Mouse (Mus musculus) thymus, adult 2 months (tissue): Measurements from ENCODE around the gene Adam3. TPM values are rescaled to one million over a fixed set of nuclear protein-coding genes. Genes with fewer than 3 reads are reported as not detected.

Experiments
- DNase-seq: peaks from one replicate; pipeline ENCODE4 v3.0.0; 2021
- H3K27ac ChIP-seq: fragments of 200-500 bp; 2 replicates; pipeline ENCODE4 v1.5.1; 2012; ENCODE audit warnings: low read length, control low read depth; ENCODE audit not compliant: control insufficient read depth, insufficient read depth
- H3K27me3 ChIP-seq: fragments of 200-500 bp; 2 replicates; pipeline ENCODE4 v1.6.1; 2012; ENCODE audit warnings: mild to moderate bottlenecking, low read length, moderate library complexity, mixed read lengths; ENCODE audit not compliant: control insufficient read depth, insufficient read depth
- H3K36me3 ChIP-seq: fragments of 200-500 bp; 2 replicates; pipeline ENCODE4 v1.6.1; 2012; ENCODE audit warnings: mild to moderate bottlenecking, low read length, moderate library complexity; ENCODE audit not compliant: control insufficient read depth, insufficient read depth
- H3K4me1 ChIP-seq: fragments of 200-500 bp; replicated peaks from 2 replicates; pipeline ENCODE4 v1.6.1; 2012; ENCODE audit warnings: low read length; ENCODE audit not compliant: control insufficient read depth, insufficient read depth
- H3K4me3 ChIP-seq: fragments of 200-500 bp; 2 replicates; pipeline ENCODE4 v1.5.1; 2012; ENCODE audit warnings: mild to moderate bottlenecking, low read length, control low read depth, moderate library complexity; ENCODE audit not compliant: control insufficient read depth, insufficient read depth
- CTCF ChIP-seq: fragments of 200-500 bp; IDR thresholded peaks from 2 replicates; pipeline ENCODE4 v1.5.1; 2012; ENCODE audit warnings: mild to moderate bottlenecking, control low read depth, low read length, moderate library complexity, borderline replicate concordance; ENCODE audit not compliant: control insufficient read depth, poor library complexity, insufficient read depth; ENCODE audit errors: extremely low read depth
- POLR2A ChIP-seq: fragments of 200-500 bp; IDR thresholded peaks from 2 replicates; pipeline ENCODE4 v1.6.1; 2012; ENCODE audit warnings: mild to moderate bottlenecking, low read length, control low read depth, moderate library complexity; ENCODE audit not compliant: control insufficient read depth, poor library complexity, insufficient read depth; ENCODE audit errors: extremely low read depth
- WGBS: fragments of 180-500 bp; shearing (Covaris S2); methylation state at CpG from one replicate; pipeline ENCODE4 v1.1.7; 2018; 5-methylcytosine and 5-hydroxymethylcytosine counted together
- polyA plus RNA-seq: library from polyadenylated mRNA; depleted of rRNA; stranded (reverse); fragments of >200 nt; gene quantifications from 2 replicates; pipeline ENCODE4 v1.2.3, GENCODE M21; 2012; rRNA removed

Adam3 gene
- polyA plus RNA-seq: 0.34 TPM in 1 of 2 replicates, not detected in the other

DNA sequence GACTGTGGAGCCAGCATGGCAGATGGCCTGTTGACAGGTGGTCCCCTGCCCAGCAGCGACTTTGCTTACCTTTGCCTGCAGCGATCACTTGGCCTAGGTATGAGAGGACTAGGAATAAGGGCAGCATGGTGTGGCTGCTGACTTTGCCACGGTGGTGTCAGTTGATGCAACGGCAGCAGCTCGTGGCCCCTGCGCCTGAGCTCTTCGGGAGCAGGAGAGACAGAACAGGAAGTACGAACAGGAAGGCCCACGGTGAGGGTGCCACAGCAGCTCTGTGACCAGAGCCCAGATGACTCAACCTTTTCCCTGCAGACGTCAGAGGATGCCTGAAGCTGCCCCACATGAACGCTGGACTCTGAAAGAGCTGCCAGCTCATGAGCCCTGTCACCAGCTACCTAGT lies at the start of gene Adam3:
Gene Adam3 (minus strand): TSS at position 223 of the 400 bp plus-strand sequence.
- Histone ChIP-seq H3K27me3 (no peaks in the 10 kb centered on the region), H3K4me3 (no peak within 1 kb of the TSS), H3K36me3 (no peaks in the 10 kb centered on the region), H3K4me1 (no peaks in the 10 kb centered on the region), H3K27ac (no peak within 1 kb of the TSS)
- TF ChIP-seq POLR2A: no peak
- no peak for TF ChIP-seq CTCF
- no peak for DNase-seq
- WGBS: 16% methylated on average over 11 of the region's 11 CpGs

- H3K36me3 ChIP-seq: no peaks in the 10 kb centered on the region
- no peaks in the 10 kb centered on the region for H3K27me3 ChIP-seq
- no peak for TF ChIP-seq CTCF
- no peak for DNase-seq
- no peaks in the 10 kb centered on the region for H3K4me1 ChIP-seq
- H3K4me3 ChIP-seq: no peak overlapping the region
- H3K27ac ChIP-seq: no peak overlapping the region
- 83% methylated on average over 16 of the region's 16 CpGs for WGBS
These were observed 596 bp downstream of the Adam3 start for GRCm38 (mm10) chr8:24724886-24725626.

Other genes starting within 250 kb of the Adam3 start
- 0.04 and 0.05 TPM in 2 replicates for gene Adam5, start 98.5 kb upstream of the Adam3 start, polyA plus RNA-seq